ENCODE assay signal across 9 mouse cellular contexts in genomic region chr4:94979500-94979915, GRCm38 (mm10). TPM values are rescaled to one million over a fixed set of nuclear protein-coding genes. Genes with fewer than 3 reads are reported as not detected.
A peak's percentile ranks its signal among the peaks of the same experiment; 100 is the strongest.
DNase-seq lines count a peak whose midpoint lies in the region; ATAC-seq and TF ChIP-seq lines count a peak whose summit lies in the region.
"Had no signal": no experiment of that assay in that cellular context is flagged by ENCODE, and none has a peak within 500 bp of the region (broad histone marks: within the 10 kb centered on the region; RNA-seq: fewer than 3 reads in every experiment).

No protein-coding gene starts in this region.

- H3K9ac ChIP-seq in intestine, embryonic 16.5 days (ENCODE audit: low read depth, low read length): peak overlapping the region; percentile 93
- peak overlapping the region; percentile 93 for H3K9ac ChIP-seq in neural tube, embryonic 15.5 days (replicated peaks)

- H3K36me3 ChIP-seq in spleen, adult 2 months (ENCODE audit: control insufficient read depth, insufficient read depth, low read length): peaks cover 2% of the 10 kb centered on the region; the same call in 1 of the 2 replicates
- H3K36me3 ChIP-seq in intestine, embryonic 16.5 days (ENCODE audit: control insufficient read depth, insufficient read depth, low read length): 0 out of 2 replicates have a peak, but pooled peaks cover 4% of the 10 kb centered on the region
- peaks cover 1% of the 10 kb centered on the region; the same call in 1 of the 2 replicates for H3K36me3 ChIP-seq in neural tube, embryonic 15.5 days

- no peaks in the 10 kb centered on the region for H3K27me3 ChIP-seq in spleen, adult 2 months (ENCODE audit: control insufficient read depth, insufficient read depth, low read length)
- no peaks in the 10 kb centered on the region for H3K27me3 ChIP-seq in intestine, embryonic 16.5 days (replicated peaks; ENCODE audit: control insufficient read depth, insufficient read depth, low read length)
- H3K27me3 ChIP-seq in neural tube, embryonic 15.5 days (replicated peaks): no peaks in the 10 kb centered on the region

- H3K4me2 ChIP-seq in intestine, embryonic 16.5 days (ENCODE audit: low read depth, low read length): peak overlapping the region; percentile 49
- H3K4me2 ChIP-seq in neural tube, embryonic 15.5 days: peak overlapping the region; percentile 76

- TF ChIP-seq POLR2A in spleen, adult 2 months (IDR thresholded peaks at IDR 0.05; ENCODE audit: low read depth, low read length): no peak

- 51% methylated on average over 4 of the region's 4 CpGs for WGBS in spleen, adult 2 months
- WGBS in intestine, embryonic 16.5 days: 40% methylated on average over 4 of the region's 4 CpGs
- 32% methylated on average over 4 of the region's 4 CpGs for WGBS in neural tube, embryonic 15.5 days

- H3K4me3 ChIP-seq in spleen, adult 2 months (ENCODE audit: extremely low read depth, insufficient read depth, insufficient read length): peak overlapping the region; percentile 89; the same call in 1 of the 2 replicates
- H3K4me3 ChIP-seq in intestine, embryonic 16.5 days (ENCODE audit: low read length): peak overlapping the region; percentile 89
- peak overlapping the region; percentile 93 for H3K4me3 ChIP-seq in neural tube, embryonic 15.5 days (replicated peaks)

- H3K9me3 ChIP-seq in intestine, embryonic 16.5 days (ENCODE audit: control insufficient read depth, low read length): no peaks in the 10 kb centered on the region
- no peaks in the 10 kb centered on the region for H3K9me3 ChIP-seq in neural tube, embryonic 15.5 days (replicated peaks)

- DNase-seq in cerebellum, postnatal 36 days: no peak
- DNase-seq in spleen, adult 2 months (ENCODE audit: low read depth in 1 of 2, low spot score in 2 of 2): no peak
- DNase-seq in spleen, postnatal 4 days (ENCODE audit: low spot score in 2 of 2): no peak
- DNase-seq in layer of hippocampus, adult 18-20 months (ENCODE audit: low spot score in 2 of 2): no peak
- DNase-seq in kidney, postnatal 10 days: no peak

- no peak overlapping the region for H3K27ac ChIP-seq in spleen, adult 2 months (ENCODE audit: insufficient read depth, low read length)
- H3K27ac ChIP-seq in intestine, embryonic 16.5 days (ENCODE audit: low read length): peak overlapping the region; percentile 84; the same call in 1 of the 2 replicates
- H3K27ac ChIP-seq in neural tube, embryonic 15.5 days (replicated peaks): peak overlapping the region; percentile 96

- H3K4me1 ChIP-seq in spleen, adult 2 months (ENCODE audit: control insufficient read depth, insufficient read depth, insufficient read length): peaks cover 6% of the 10 kb centered on the region; the same call in 1 of the 2 replicates
- H3K4me1 ChIP-seq in intestine, embryonic 16.5 days (ENCODE audit: control insufficient read depth, insufficient read depth, low read length): peaks cover 12% of the 10 kb centered on the region
- peaks cover 20% of the 10 kb centered on the region for H3K4me1 ChIP-seq in neural tube, embryonic 15.5 days

- ATAC-seq in cerebellum, adult (ENCODE audit: insufficient number of reproducible peaks, low FRiP score, low TSS enrichment): peak; percentile 12; the same call in 1 of the 2 replicates
- ATAC-seq in intestine, embryonic 16.5 days: peak; percentile 24
- ATAC-seq in neural tube, embryonic 15.5 days (ENCODE audit: low FRiP score): peak; percentile 54

- TF ChIP-seq CTCF in spleen, adult 2 months (IDR thresholded peaks at IDR 0.05; ENCODE audit: extremely low read depth, insufficient read depth, insufficient read length, insufficient replicate concordance): no peak

RNA-seq across cellular contexts. Expression of gene Mysm1, which starts 0.6 kb away (rescaled TPM):
- 2.6 and 2.9 TPM in 2 replicates for polyA plus RNA-seq in spleen, adult 2 months (2012; rRNA removed)
- 17.3 and 17.6 TPM in 2 replicates for polyA plus RNA-seq in intestine, embryonic 16.5 days (2015; fragmentation: Nextera tagmentation; extraction: Ambion mirVana)
- polyA plus RNA-seq in neural tube, embryonic 15.5 days (2015; fragmentation: Nextera tagmentation; extraction: Ambion mirVana): 24.4 and 25.5 TPM in 2 replicates
- total RNA-seq in layer of hippocampus, adult 18-20 months (2021): 10 to 100 TPM; 32.2 to 34.0 TPM

RNA-seq across cellular contexts. Expression of gene Eqtn, which starts 50.9 kb away (rescaled TPM):
- 0.12 TPM in 1 of 2 replicates, not detected in the other for polyA plus RNA-seq in spleen, adult 2 months (2012; rRNA removed)
- not detected in 2 replicates for polyA plus RNA-seq in intestine, embryonic 16.5 days (2015; fragmentation: Nextera tagmentation; extraction: Ambion mirVana)
- polyA plus RNA-seq in neural tube, embryonic 15.5 days (2015; fragmentation: Nextera tagmentation; extraction: Ambion mirVana): 0.37 TPM in 1 of 2 replicates, not detected in the other
- 1 to 10 TPM in 1 of 2 experiments, not detected in 1; 1.2 TPM for total RNA-seq in layer of hippocampus, adult 18-20 months (2021)
- total RNA-seq: heart, adult 18-20 months had no signal
